Mouse (Mus musculus): ENCODE measurements at regions not wholly inside any gene's neighbourhood (a gene's known extent, or its start where the extent isn't known, plus 50 kb on each side); places are given as distances from the start of the nearest gene placed in this dataset.

GRCm38 (mm10) chr1:128753427-128754012, 161.4 kb upstream of the Cxcr4 start:
- Histone ChIP-seq H3K27me3 (replicated peaks) (no peaks in the 10 kb centered on the region), H3K4me1 (ENCODE audit: control insufficient read depth in 1 of 2, insufficient read depth in 2 of 2) (0 out of 4 replicates have a peak, but pooled peaks cover 0 to under 1% of the 10 kb centered on the region in 2 experiments), H3K36me3 (replicated peaks in 1 of 2; ENCODE audit: control insufficient read depth in 1 of 2, insufficient read depth in 1 of 2, low read length in 1 of 2) (no peaks in the 10 kb centered on the region), H3K79me2 (replicated peaks; ENCODE audit: control insufficient read depth, extremely low read depth, insufficient read depth, poor library complexity, severe bottlenecking) (no peaks in the 10 kb centered on the region), H3K9ac (ENCODE audit: insufficient read depth, low read depth) (no peak overlapping the region), H3K9me3 (replicated peaks; ENCODE audit: low read length) (no peaks in the 10 kb centered on the region), H3K4me3 (replicated peaks in 1 of 3; ENCODE audit: low read depth in 2 of 3, low read length in 2 of 3, poor library complexity in 1 of 3) (no peak overlapping the region), H3K27ac (ENCODE audit: insufficient read depth, low read depth) (no peak overlapping the region), H3K4me2 (ENCODE audit: insufficient read depth, low read depth, poor library complexity, severe bottlenecking) (no peak overlapping the region)
- dilution Hi-C loops (cut with MboI; ENCODE audit: extremely low pct_ligation_motif_present, extremely low pct_unique_long_range_greater_than_20kb, low sequenced_read_pairs), result no loop called here
- TF ChIP-seq ELF1 (IDR thresholded peaks at IDR 0.05; ENCODE audit: low read depth, low read length) (no peak), E2F4 (IDR thresholded peaks at IDR 0.05; ENCODE audit: insufficient replicate concordance, low read depth, low read length) (no peak), ETS1 (conservative IDR thresholded peaks at IDR 0.05; ENCODE audit: low read depth, low read length) (no peak), JUN (IDR thresholded peaks at IDR 0.05; ENCODE audit: insufficient read depth, low read depth, low read length) (no peak), TBP (conservative IDR thresholded peaks at IDR 0.05; ENCODE audit: low read depth, low read length) (no peak), USF1 (IDR thresholded peaks at IDR 0.05; ENCODE audit: low read depth, low read length) (no peak), GABPA (IDR thresholded peaks at IDR 0.05; ENCODE audit: insufficient replicate concordance, low read depth, low read length) (no peak), MEF2A (IDR thresholded peaks at IDR 0.05; ENCODE audit: borderline replicate concordance, low read depth, low read length) (no peak), MAFK (IDR thresholded peaks at IDR 0.05; ENCODE audit: insufficient replicate concordance, low read length) (no peak), BHLHE40 (IDR thresholded peaks at IDR 0.05; ENCODE audit: low read depth, low read length) (no peak), PAX5 (IDR thresholded peaks at IDR 0.05; ENCODE audit: low read length) (no peak), IRF4 (IDR thresholded peaks at IDR 0.05; ENCODE audit: low read depth, low read length) (no peak), TCF12 (IDR thresholded peaks at IDR 0.05; ENCODE audit: low read depth, low read length) (no peak), USF2 (conservative IDR thresholded peaks at IDR 0.05; ENCODE audit: low read depth, low read length) (no peak), SIN3A (IDR thresholded peaks at IDR 0.05; ENCODE audit: low read length) (no peak), SMC3 (IDR thresholded peaks at IDR 0.05; ENCODE audit: low read depth, low read length) (no peak), MAZ (IDR thresholded peaks at IDR 0.05; ENCODE audit: low read depth, low read length) (no peak), CHD2 (IDR thresholded peaks at IDR 0.05; ENCODE audit: low read length) (no peak), ZKSCAN1 (IDR thresholded peaks at IDR 0.05; ENCODE audit: borderline replicate concordance, low read depth, low read length) (no peak), JUND (conservative IDR thresholded peaks at IDR 0.05; ENCODE audit: low read depth, low read length) (no peak)
- no peak for DNase-seq (ENCODE audit: extremely low read depth)
- in situ Hi-C loops (cut with MboI; ENCODE audit: low pct_ligation_motif_present, low pct_unique_long_range_greater_than_20kb, low sequenced_read_pairs), result no loop called here

- Histone ChIP-seq H3K27me3 (replicated peaks) (no peaks in the 10 kb centered on the region), H3K4me2 (ENCODE audit: insufficient read depth, low read depth, poor library complexity, severe bottlenecking) (no peak overlapping the region), H3K4me3 (replicated peaks in 1 of 3; ENCODE audit: low read depth in 2 of 3, low read length in 2 of 3, poor library complexity in 1 of 3) (no peak overlapping the region), H3K4me1 (ENCODE audit: control insufficient read depth in 1 of 2, insufficient read depth in 2 of 2) (peaks cover 0 to 4% of the 10 kb centered on the region in 2 experiments; a peak in 1 of 4 replicates), H3K36me3 (replicated peaks in 1 of 2; ENCODE audit: control insufficient read depth in 1 of 2, insufficient read depth in 1 of 2, low read length in 1 of 2) (no peaks in the 10 kb centered on the region), H3K79me2 (replicated peaks; ENCODE audit: control insufficient read depth, extremely low read depth, insufficient read depth, poor library complexity, severe bottlenecking) (no peaks in the 10 kb centered on the region), H3K27ac (ENCODE audit: insufficient read depth, low read depth) (no peak overlapping the region), H3K9me3 (replicated peaks; ENCODE audit: low read length) (peaks cover 4% of the 10 kb centered on the region), H3K9ac (ENCODE audit: insufficient read depth, low read depth) (no peak overlapping the region)
- dilution Hi-C loops (cut with MboI; ENCODE audit: extremely low pct_ligation_motif_present, extremely low pct_unique_long_range_greater_than_20kb, low sequenced_read_pairs) (no loop called here), in situ Hi-C loops (cut with MboI; ENCODE audit: low pct_ligation_motif_present, low pct_unique_long_range_greater_than_20kb, low sequenced_read_pairs) (no loop called here)
- no peak for TF ChIP-seq NELFE (IDR thresholded peaks at IDR 0.05; ENCODE audit: low read depth, low read length)
- no peak for TF ChIP-seq GABPA (IDR thresholded peaks at IDR 0.05; ENCODE audit: insufficient replicate concordance, low read depth, low read length)
- TF ChIP-seq NRF1 (IDR thresholded peaks at IDR 0.05; ENCODE audit: low read depth, low read length), result no peak
- no peak for TF ChIP-seq JUND (conservative IDR thresholded peaks at IDR 0.05; ENCODE audit: low read depth, low read length)
- TF ChIP-seq ZMIZ1 (IDR thresholded peaks at IDR 0.05; ENCODE audit: low read depth, low read length), result no peak
- no peak for TF ChIP-seq ZC3H11A (IDR thresholded peaks at IDR 0.05; ENCODE audit: low read depth, low read length)
- TF ChIP-seq ETS1 (conservative IDR thresholded peaks at IDR 0.05; ENCODE audit: low read depth, low read length), result no peak
- DNase-seq (ENCODE audit: extremely low read depth), result no peak
Observed at GRCm38 (mm10) chr1:128749437-128749994, 157.4 kb upstream of the Cxcr4 start.

All from CH12.LX (cell line).